Mouse (Mus musculus) MEL (cell line): ENCODE data around the gene D16Ertd472e. TPM values are rescaled to one million over a fixed set of nuclear protein-coding genes. Genes with fewer than 3 reads are reported as not detected.

Source experiments
- DNase-seq: peaks from one replicate; pipeline ENCODE4 v3.0.0; 2011; ENCODE audit warnings: low read depth, low spot score
- H3K27ac ChIP-seq: 2 replicates; pipeline ENCODE4 v1.5.1; 2012; ENCODE audit warnings: low read depth, mild to moderate bottlenecking, control low read depth, low read length, moderate library complexity; ENCODE audit not compliant: control insufficient read depth
- H3K27me3 ChIP-seq, 2 experiments: fragments of 150-350 bp in 1 of 2; sonication (generic) in 1 of 2; 2 replicates each; pipeline ENCODE4 v1.6.1; 2012; ENCODE audit warnings: low read length in 2 of 2, mild to moderate bottlenecking in 2 of 2, improper control_type of control experiment in 1 of 2, moderate library complexity in 1 of 2; ENCODE audit not compliant: insufficient read depth in 2 of 2, control insufficient read depth in 1 of 2
- H3K36me3 ChIP-seq, 2 experiments: 2 replicates each; pipeline ENCODE4 v1.6.1; 2012 to 2014; ENCODE audit warnings: low read length in 2 of 2, improper control_type of control experiment in 1 of 2, inconsistent platforms in 1 of 2, mild to moderate bottlenecking in 1 of 2; ENCODE audit not compliant: insufficient read depth in 2 of 2, control insufficient read depth in 1 of 2
- H3K4me1 ChIP-seq, 2 experiments: fragments of 150-350 bp in 1 of 2; sonication (generic) in 1 of 2; 2 replicates each; pipeline ENCODE4 v1.6.1; 2012; ENCODE audit warnings: low read length in 2 of 2, improper control_type of control experiment in 1 of 2, mild to moderate bottlenecking in 1 of 2; ENCODE audit not compliant: insufficient read depth in 2 of 2, control insufficient read depth in 1 of 2
- H3K4me3 ChIP-seq, 2 experiments: fragments of 150-350 bp in 1 of 2; sonication (generic) in 1 of 2; 2 replicates each; pipeline ENCODE4 v1.5.1; 2012; ENCODE audit warnings: low read depth in 2 of 2, low read length in 2 of 2, mild to moderate bottlenecking in 2 of 2, moderate library complexity in 2 of 2, control low read depth in 1 of 2, improper control_type of control experiment in 1 of 2; ENCODE audit not compliant: control insufficient read depth in 1 of 2, insufficient read depth in 1 of 2
- H3K79me2 ChIP-seq: 2 replicates; pipeline ENCODE4 v1.6.1; 2012; ENCODE audit warnings: mild to moderate bottlenecking, low read length, moderate library complexity; ENCODE audit not compliant: control insufficient read depth, poor library complexity, insufficient read depth
- H3K9ac ChIP-seq: 2 replicates; pipeline ENCODE4 v1.6.1; 2012; ENCODE audit warnings: low read depth, mild to moderate bottlenecking, control low read depth, low read length, moderate library complexity; ENCODE audit not compliant: control insufficient read depth, poor library complexity, severe bottlenecking
- H3K9me3 ChIP-seq: fragments of 150-350 bp; sonication (generic); replicated peaks from 2 replicates; pipeline ENCODE4 v1.6.1; 2012; ENCODE audit warnings: mild to moderate bottlenecking, low read length, improper control_type of control experiment, moderate library complexity; ENCODE audit not compliant: insufficient read depth
- BHLHE40 ChIP-seq: IDR thresholded peaks from 2 replicates; pipeline ENCODE4 v1.6.1; 2012; ENCODE audit warnings: low read depth, mild to moderate bottlenecking, inconsistent platforms, low read length, improper control_type of control experiment, borderline replicate concordance
- CHD1 ChIP-seq: IDR thresholded peaks from 2 replicates; pipeline ENCODE4 v1.6.1; 2012; ENCODE audit warnings: low read depth, mild to moderate bottlenecking, inconsistent platforms, low read length, improper control_type of control experiment
- ELF1 ChIP-seq: IDR thresholded peaks from 2 replicates; pipeline ENCODE4 v1.6.1; 2014; ENCODE audit warnings: low read depth, mild to moderate bottlenecking, inconsistent platforms, low read length, improper control_type of control experiment, moderate library complexity
- EP300 ChIP-seq, 2 experiments: IDR thresholded peaks; 2 replicates each; pipeline ENCODE4 v1.6.1; 2011; ENCODE audit warnings: improper control_type of control experiment in 2 of 2, low read length in 2 of 2, low read depth in 1 of 2, mild to moderate bottlenecking in 1 of 2
- ETS1 ChIP-seq: IDR thresholded peaks from 2 replicates; pipeline ENCODE4 v1.6.1; 2012; ENCODE audit warnings: low read depth, mild to moderate bottlenecking, inconsistent platforms, low read length, improper control_type of control experiment, moderate library complexity
- GABPA ChIP-seq: IDR thresholded peaks from 2 replicates; pipeline ENCODE4 v1.6.1; 2012; ENCODE audit warnings: low read depth, mild to moderate bottlenecking, inconsistent platforms, low read length, improper control_type of control experiment, moderate library complexity
- GATA1 ChIP-seq: IDR thresholded peaks from 2 replicates; pipeline ENCODE4 v1.6.1; 2011; ENCODE audit warnings: low read depth, low read length, improper control_type of control experiment
- KAT2A ChIP-seq: conservative IDR thresholded peaks from 2 replicates; pipeline ENCODE4 v1.6.1; 2012; ENCODE audit warnings: low read depth, low read length, improper control_type of control experiment, inconsistent platforms
- MAFK ChIP-seq: IDR thresholded peaks from 2 replicates; pipeline ENCODE4 v1.6.1; 2011; ENCODE audit warnings: low read depth, mild to moderate bottlenecking, low read length, improper control_type of control experiment, borderline replicate concordance
- MAX ChIP-seq: IDR thresholded peaks from 2 replicates; pipeline ENCODE4 v1.6.1; 2011; ENCODE audit warnings: low read length, improper control_type of control experiment
- MAZ ChIP-seq: IDR thresholded peaks from 2 replicates; pipeline ENCODE4 v1.6.1; 2012; ENCODE audit warnings: low read depth, mild to moderate bottlenecking, inconsistent platforms, low read length, improper control_type of control experiment
- MXI1 ChIP-seq: IDR thresholded peaks from 2 replicates; pipeline ENCODE4 v1.6.1; 2011; ENCODE audit warnings: mild to moderate bottlenecking, low read depth, low read length, improper control_type of control experiment
- MYC ChIP-seq: IDR thresholded peaks from 2 replicates; pipeline ENCODE4 v1.6.1; 2011; ENCODE audit warnings: low read depth, mild to moderate bottlenecking, low read length, improper control_type of control experiment, moderate library complexity
- NELFE ChIP-seq: IDR thresholded peaks from 2 replicates; pipeline ENCODE4 v1.6.1; 2011; ENCODE audit warnings: low read depth, low read length, improper control_type of control experiment
- POLR2A ChIP-seq, 2 experiments: IDR thresholded peaks; 2 replicates each; pipeline ENCODE4 v1.6.1; 2011 to 2012; ENCODE audit warnings: low read length in 2 of 2, mild to moderate bottlenecking in 2 of 2, control low read depth in 1 of 2, improper control_type of control experiment in 1 of 2, low read depth in 1 of 2, moderate library complexity in 1 of 2; ENCODE audit not compliant: control insufficient read depth in 1 of 2, insufficient read depth in 1 of 2, poor library complexity in 1 of 2
- POLR2AphosphoS2 ChIP-seq: IDR thresholded peaks from 2 replicates; pipeline ENCODE4 v1.6.1; 2011; ENCODE audit warnings: low read length, improper control_type of control experiment
- POLR2AphosphoS5 ChIP-seq: IDR thresholded peaks from 2 replicates; pipeline ENCODE4 v1.6.1; 2012; ENCODE audit warnings: low read depth, borderline replicate concordance, mild to moderate bottlenecking, inconsistent platforms, low read length, moderate library complexity, mixed read lengths
- RAD21 ChIP-seq: IDR thresholded peaks from 2 replicates; pipeline ENCODE4 v1.6.1; 2011; ENCODE audit warnings: mild to moderate bottlenecking, low read depth, low read length, improper control_type of control experiment
- SIN3A ChIP-seq: IDR thresholded peaks from 2 replicates; pipeline ENCODE4 v1.6.1; 2012; ENCODE audit warnings: low read length, improper control_type of control experiment, inconsistent platforms
- SMC3 ChIP-seq: IDR thresholded peaks from 2 replicates; pipeline ENCODE4 v1.6.1; 2011; ENCODE audit warnings: low read depth, low read length, improper control_type of control experiment
- TAL1 ChIP-seq: IDR thresholded peaks from 2 replicates; pipeline ENCODE4 v1.6.1; 2012; ENCODE audit warnings: mild to moderate bottlenecking, inconsistent platforms, low read length, moderate library complexity, mixed read lengths
- UBTF ChIP-seq: IDR thresholded peaks from 2 replicates; pipeline ENCODE4 v1.6.1; 2012; ENCODE audit warnings: low read depth, mild to moderate bottlenecking, inconsistent platforms, low read length, improper control_type of control experiment, moderate library complexity, borderline replicate concordance; ENCODE audit not compliant: insufficient read depth
- ZKSCAN1 ChIP-seq: IDR thresholded peaks from 2 replicates; pipeline ENCODE4 v1.6.1; 2012; ENCODE audit warnings: low read depth, mild to moderate bottlenecking, inconsistent platforms, low read length, improper control_type of control experiment, moderate library complexity
- ZMIZ1 ChIP-seq: IDR thresholded peaks from 2 replicates; pipeline ENCODE4 v1.6.1; 2012; ENCODE audit warnings: low read depth, mild to moderate bottlenecking, inconsistent platforms, low read length, improper control_type of control experiment, moderate library complexity
- ZNF384 ChIP-seq: IDR thresholded peaks from 2 replicates; pipeline ENCODE4 v1.6.1; 2012; ENCODE audit warnings: low read depth, mild to moderate bottlenecking, inconsistent platforms, low read length, improper control_type of control experiment
- polyA plus RNA-seq, 2 experiments: library from polyadenylated mRNA; stranded (reverse) in 1 of 2; unstranded in 1 of 2; fragments of >175 nt in 1 of 2; fragments of >200 nt in 1 of 2; gene quantifications; 2 replicates each; pipeline versions ENCODE4 v1.2.1 to v1.2.4; 2012; ENCODE audit warnings: low replicate concordance in 2 of 2, low read depth in 1 of 2; ENCODE audit not compliant: insufficient read length in 2 of 2, insufficient read depth in 1 of 2, missing spikeins in 1 of 2
- total RNA-seq: library from RNA; depleted of rRNA; stranded (reverse); fragments of 300-350 nt; gene quantifications from 2 replicates; pipeline ENCODE4 v1.2.3, GENCODE M21; 2012

Gene D16Ertd472e
- total and polyA plus RNA-seq, 3 experiments: 23.0 to 30.4 (median 23.6) TPM

- DNase-seq: no peak
- Histone ChIP-seq H3K27ac (no peak overlapping the region), H3K36me3 (peaks cover 7% of the 10 kb centered on the region in 2 experiments), H3K4me1 (peaks cover 0 to 7% of the 10 kb centered on the region in 2 experiments; a peak in 2 of 4 replicates), H3K9ac (no peak overlapping the region), H3K79me2 (peaks cover 16% of the 10 kb centered on the region), H3K9me3 (no peaks in the 10 kb centered on the region), H3K4me3 (no peak overlapping the region), H3K27me3 (no peaks in the 10 kb centered on the region)
- no peak for TF ChIP-seq RAD21
- TF ChIP-seq ZNF384: no peak
- no peak for TF ChIP-seq NELFE
- TF ChIP-seq CHD1: no peak
- no peak for TF ChIP-seq KAT2A
- TF ChIP-seq ELF1: no peak
- TF ChIP-seq BHLHE40: no peak
- TF ChIP-seq GATA1: no peak
These were observed 18.9 kb downstream of the D16Ertd472e start for GRCm38 (mm10) chr16:78557573-78557972.

- Histone ChIP-seq H3K9me3 (no peaks in the 10 kb centered on the region), H3K36me3 (peaks cover 5 to 7% of the 10 kb centered on the region in 2 experiments), H3K27ac (no peak overlapping the region), H3K79me2 (peaks cover 15% of the 10 kb centered on the region), H3K9ac (no peak overlapping the region), H3K4me1 (peaks cover 0 to 3% of the 10 kb centered on the region in 2 experiments; a peak in 1 of 4 replicates), H3K27me3 (no peaks in the 10 kb centered on the region), H3K4me3 (no peak overlapping the region)
- TF ChIP-seq MAZ (no peak), ETS1 (no peak), UBTF (no peak), BHLHE40 (no peak), POLR2AphosphoS5 (no peak), RAD21 (no peak), MAFK (no peak), MAX (no peak)
- no peak for DNase-seq
These were observed 21.4 kb downstream of the D16Ertd472e start for GRCm38 (mm10) chr16:78554911-78555648.

- peaks cover 2% of the 10 kb centered on the region for H3K79me2 ChIP-seq
- no peaks in the 10 kb centered on the region for H3K9me3 ChIP-seq
- no peak overlapping the region for H3K4me3 ChIP-seq
- H3K4me1 ChIP-seq: no peaks in the 10 kb centered on the region
- no peak overlapping the region for H3K9ac ChIP-seq
- peaks cover 0 to 25% of the 10 kb centered on the region in 2 experiments; a peak in 2 of 4 replicates for H3K36me3 ChIP-seq
- no peak overlapping the region for H3K27ac ChIP-seq
- no peaks in the 10 kb centered on the region for H3K27me3 ChIP-seq
- DNase-seq: no peak
- TF ChIP-seq POLR2AphosphoS2 (no peak), TAL1 (no peak), GABPA (no peak), POLR2AphosphoS5 (no peak), MYC (no peak), ELF1 (no peak), ZKSCAN1 (no peak), ZMIZ1 (no peak), UBTF (no peak), MXI1 (no peak), MAZ (no peak), MAFK (no peak), SMC3 (no peak), EP300 (IDR thresholded peaks at IDR 0.05; ENCODE audit: low read depth in 1 of 2, low read length in 2 of 2) (no peak), ETS1 (no peak), SIN3A (no peak), POLR2A (IDR thresholded peaks at IDR 0.05; ENCODE audit: control insufficient read depth in 1 of 2, insufficient read depth in 1 of 2, low read depth in 1 of 2, low read length in 2 of 2, poor library complexity in 1 of 2) (no peak)
- TF ChIP-seq, all 39 proteins: peak for 0
These were observed 29.1 kb downstream of the D16Ertd472e start for GRCm38 (mm10) chr16:78547367-78547766.
